Mouse (Mus musculus): ENCODE measurements around the gene Hist1h1d. TPM values are rescaled to one million over a fixed set of nuclear protein-coding genes. Genes with fewer than 3 reads are reported as not detected.
"Not testable (repeated sequence)": the region's sequence is repeated elsewhere in the genome, so short reads cannot be mapped to it uniquely, and the experiment has no call there.

The Hist1h1d gene
- total and polyA plus RNA-seq, 3 experiments = 0.24 to 115 TPM; not detected in 1

DNA sequence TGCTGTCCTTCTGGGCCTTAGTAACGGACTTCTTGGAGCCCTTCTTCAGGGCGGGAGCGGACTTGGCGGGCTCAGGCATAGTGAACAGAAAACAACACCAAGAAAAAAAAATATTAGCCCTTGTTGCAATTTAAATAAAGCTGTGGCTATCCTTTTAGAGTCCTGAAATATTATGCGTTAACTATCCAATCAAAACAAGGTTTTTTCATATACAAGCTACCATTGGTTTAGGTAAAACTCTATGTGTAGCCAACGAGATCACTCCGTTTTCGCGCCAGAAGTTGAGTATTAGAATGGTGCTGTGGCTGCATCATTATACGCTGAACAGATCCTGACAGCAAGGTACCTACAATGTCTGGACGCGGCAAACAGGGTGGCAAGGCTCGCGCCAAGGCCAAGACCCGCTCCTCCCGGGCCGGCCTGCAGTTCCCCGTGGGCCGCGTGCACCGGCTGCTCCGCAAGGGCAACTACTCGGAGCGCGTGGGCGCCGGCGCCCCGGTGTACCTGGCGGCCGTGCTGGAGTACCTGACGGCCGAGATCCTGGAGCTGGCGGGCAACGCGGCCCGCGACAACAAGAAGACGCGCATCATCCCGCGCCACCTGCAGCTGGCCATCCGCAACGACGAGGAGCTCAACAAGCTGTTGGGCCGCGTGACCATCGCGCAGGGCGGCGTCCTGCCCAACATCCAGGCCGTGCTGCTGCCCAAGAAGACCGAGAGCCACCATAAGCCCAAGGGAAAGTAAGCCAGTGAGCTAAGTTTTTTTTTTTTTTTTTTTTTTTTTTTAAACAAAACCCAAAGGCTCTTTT, 19.3 kb upstream of the Hist1h1d start, which contains the start of gene Hist1h2af:
Gene Hist1h2af (plus strand): TSS at position 347 of the 808 bp plus-strand sequence.
- DNase-seq (ENCODE audit: low read depth, low spot score) = peak; percentile 96
- 0 out of 2 replicates have a peak, but pooled peaks have one; percentile 24 for TF ChIP-seq POLR2AphosphoS5 (IDR thresholded peaks at IDR 0.05; ENCODE audit: borderline replicate concordance, low read depth, low read length)
- TF ChIP-seq TBP (IDR thresholded peaks at IDR 0.05; ENCODE audit: low read depth, low read length) = peak; percentile 97
- peak; percentile 66 to 74; a peak in 3 of 4 replicates for TF ChIP-seq POLR2A (IDR thresholded peaks at IDR 0.05; ENCODE audit: control insufficient read depth in 1 of 2, insufficient read depth in 1 of 2, low read depth in 1 of 2, low read length in 2 of 2, poor library complexity in 1 of 2)
- not testable (repeated sequence) for H3K4me1 ChIP-seq (ENCODE audit: control insufficient read depth in 1 of 2, insufficient read depth in 2 of 2, low read length in 2 of 2)

DNA sequence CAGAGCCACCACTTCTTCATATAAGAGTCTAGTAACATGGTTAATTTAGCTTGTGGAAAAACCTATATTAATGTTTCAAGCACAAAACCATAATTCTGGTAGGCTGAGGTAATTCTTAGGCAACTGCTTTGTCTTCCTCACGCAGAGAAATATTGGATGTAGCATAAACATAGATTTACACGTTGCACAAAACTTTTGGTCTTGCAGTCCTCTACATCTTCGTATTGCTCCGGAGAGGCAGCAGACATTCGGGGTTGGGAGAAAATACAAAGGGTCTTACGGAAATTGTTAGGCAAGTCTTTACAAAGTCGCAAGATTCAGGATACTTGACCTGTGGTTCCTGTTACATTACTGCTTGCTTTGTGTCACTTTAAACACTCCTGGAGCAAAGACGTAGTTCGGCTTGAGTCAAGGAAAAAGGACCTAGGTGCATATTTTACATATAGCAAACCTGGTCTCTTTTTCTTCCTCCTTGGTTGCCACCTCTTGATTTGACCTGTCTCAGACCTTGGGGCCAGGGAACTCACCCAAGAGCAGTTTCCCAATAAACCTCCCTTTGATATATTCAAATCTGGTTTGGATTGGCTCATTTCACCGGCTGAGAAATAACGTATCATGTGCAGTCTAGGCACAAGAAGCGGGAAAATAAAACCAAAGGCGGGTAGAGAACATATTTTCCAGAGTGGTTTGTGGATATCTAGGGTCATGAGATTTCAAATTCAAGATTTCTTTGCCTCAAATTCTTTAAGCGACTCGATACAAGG, 18.5 kb upstream of the Hist1h1d start:
- H3K27me3 ChIP-seq (ENCODE audit: control insufficient read depth in 1 of 2, insufficient read depth in 2 of 2, low read length in 2 of 2) = no peaks in the 10 kb centered on the region
- H3K79me2 ChIP-seq (ENCODE audit: control insufficient read depth, insufficient read depth, low read length, poor library complexity) = peaks cover 4% of the 10 kb centered on the region; the same call in 1 of the 2 replicates
- no peaks in the 10 kb centered on the region for H3K9me3 ChIP-seq (replicated peaks; ENCODE audit: insufficient read depth, low read length)
- peaks cover 0 to 4% of the 10 kb centered on the region in 2 experiments; a peak in 2 of 4 replicates for H3K4me1 ChIP-seq (ENCODE audit: control insufficient read depth in 1 of 2, insufficient read depth in 2 of 2, low read length in 2 of 2)
- H3K4me3 ChIP-seq (ENCODE audit: control insufficient read depth in 1 of 2, insufficient read depth in 1 of 2, low read depth in 2 of 2, low read length in 2 of 2) = peak overlapping the region; percentile 35 to 67
- peak; percentile 91 for DNase-seq (ENCODE audit: low read depth, low spot score)
- H3K9ac ChIP-seq (ENCODE audit: control insufficient read depth, low read depth, low read length, poor library complexity, severe bottlenecking) = peak overlapping the region; percentile 95
- peak overlapping the region; percentile 95 for H3K27ac ChIP-seq (ENCODE audit: control insufficient read depth, low read depth, low read length)
- TF ChIP-seq JUND (IDR thresholded peaks at IDR 0.05; ENCODE audit: low read depth, low read length) (no peak), ZNF384 (IDR thresholded peaks at IDR 0.05; ENCODE audit: low read depth, low read length) (no peak), POLR2A (IDR thresholded peaks at IDR 0.05; ENCODE audit: control insufficient read depth in 1 of 2, insufficient read depth in 1 of 2, low read depth in 1 of 2, low read length in 2 of 2, poor library complexity in 1 of 2) (peak; percentile 43 to 51; a peak in 3 of 4 replicates), ETS1 (IDR thresholded peaks at IDR 0.05; ENCODE audit: low read depth, low read length) (no peak), NELFE (IDR thresholded peaks at IDR 0.05; ENCODE audit: low read depth, low read length) (no peak), POLR2AphosphoS5 (IDR thresholded peaks at IDR 0.05; ENCODE audit: borderline replicate concordance, low read depth, low read length) (peak; percentile 86; the same call in 1 of the 2 replicates), USF1 (IDR thresholded peaks at IDR 0.05; ENCODE audit: low read depth, low read length) (no peak), BHLHE40 (IDR thresholded peaks at IDR 0.05; ENCODE audit: borderline replicate concordance, low read depth, low read length) (no peak), MYB (IDR thresholded peaks at IDR 0.05; ENCODE audit: low read depth, low read length) (no peak), MAX (IDR thresholded peaks at IDR 0.05; ENCODE audit: low read length) (no peak)
- peaks cover 0 to 26% of the 10 kb centered on the region in 2 experiments; a peak in 2 of 4 replicates for H3K36me3 ChIP-seq (ENCODE audit: control insufficient read depth in 1 of 2, insufficient read depth in 2 of 2, low read length in 2 of 2)

More for the DNA sequence above, 19.3 kb upstream of the Hist1h1d start, which contains the start of gene Hist1h2af:
- H3K36me3 ChIP-seq (ENCODE audit: control insufficient read depth in 1 of 2, insufficient read depth in 2 of 2, low read length in 2 of 2) = peaks cover 0 to 28% of the 10 kb centered on the region in 2 experiments; a peak in 2 of 4 replicates
- H3K9ac ChIP-seq (ENCODE audit: control insufficient read depth, low read depth, low read length, poor library complexity, severe bottlenecking) = peak within 1 kb of the TSS; percentile 95
- not testable (repeated sequence) for H3K27me3 ChIP-seq (ENCODE audit: control insufficient read depth in 1 of 2, insufficient read depth in 2 of 2, low read length in 2 of 2); H3K9me3 ChIP-seq (replicated peaks; ENCODE audit: insufficient read depth, low read length); H3K79me2 ChIP-seq (ENCODE audit: control insufficient read depth, insufficient read depth, low read length, poor library complexity)
- peak within 1 kb of the TSS; percentile 35 to 67 for H3K4me3 ChIP-seq (ENCODE audit: control insufficient read depth in 1 of 2, insufficient read depth in 1 of 2, low read depth in 2 of 2, low read length in 2 of 2)
- peak within 1 kb of the TSS; percentile 100 for H3K27ac ChIP-seq (ENCODE audit: control insufficient read depth, low read depth, low read length)
